Mouse (Mus musculus): ENCODE data around the gene C2cd4c. TPM values are rescaled to one million over a fixed set of nuclear protein-coding genes. Genes with fewer than 3 reads are reported as not detected.

C2cd4c gene
- polyA plus RNA-seq, 1 experiment = 11.3 TPM

GRCm38 (mm10) chr10:79580356-79580755 lies 33.5 kb downstream of the C2cd4c start:
- no peak for DNase-seq (ENCODE audit: extremely low spot score in 1 of 2, low spot score in 1 of 2)

- no peak for DNase-seq (ENCODE audit: extremely low spot score in 1 of 2, low spot score in 1 of 2)
These were observed 34.0 kb downstream of the C2cd4c start for GRCm38 (mm10) chr10:79579781-79580180.

DNA sequence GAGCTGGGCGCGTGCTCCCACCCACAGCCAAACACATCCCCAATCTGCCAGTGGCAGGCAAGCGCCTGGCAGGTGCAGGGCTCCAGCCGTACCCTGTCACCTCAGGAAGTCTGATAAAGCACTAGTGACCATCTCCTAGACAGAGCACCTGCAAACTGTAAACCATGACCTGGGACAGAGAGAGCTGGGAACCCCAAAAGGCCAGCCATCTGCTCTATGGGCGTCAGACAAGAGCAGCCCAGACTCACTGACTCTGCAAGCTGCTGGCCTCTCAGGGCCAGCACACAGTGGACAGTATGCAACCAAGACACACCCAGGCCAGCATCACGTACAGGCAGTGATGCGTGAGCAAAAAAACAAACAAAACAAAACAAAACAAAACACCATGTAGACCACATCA lies 34.9 kb downstream of the C2cd4c start:
- no peak for DNase-seq (ENCODE audit: extremely low spot score in 1 of 2, low spot score in 1 of 2)

DNA sequence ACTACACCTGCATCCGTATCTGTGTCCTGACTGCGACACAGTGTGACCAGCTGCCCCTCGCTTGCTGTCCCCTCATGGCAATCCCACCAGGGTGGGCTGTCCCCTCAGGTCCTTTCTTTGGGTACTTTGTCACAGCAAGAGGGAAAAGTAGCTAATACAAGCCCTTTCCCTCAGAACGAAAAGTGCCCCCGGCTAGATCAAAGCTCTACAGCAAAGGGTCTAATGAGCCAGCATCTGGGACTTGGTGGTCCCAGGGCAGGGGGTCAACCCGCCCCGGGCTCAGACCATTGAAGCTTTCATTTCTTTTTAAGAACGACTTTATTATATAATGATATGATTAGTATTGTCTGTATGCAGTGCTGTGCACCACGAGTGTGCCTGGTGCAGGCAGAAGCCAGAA lies 35.5 kb downstream of the C2cd4c start:
- DNase-seq (ENCODE audit: extremely low spot score in 1 of 2, low spot score in 1 of 2) = no peak

DNA sequence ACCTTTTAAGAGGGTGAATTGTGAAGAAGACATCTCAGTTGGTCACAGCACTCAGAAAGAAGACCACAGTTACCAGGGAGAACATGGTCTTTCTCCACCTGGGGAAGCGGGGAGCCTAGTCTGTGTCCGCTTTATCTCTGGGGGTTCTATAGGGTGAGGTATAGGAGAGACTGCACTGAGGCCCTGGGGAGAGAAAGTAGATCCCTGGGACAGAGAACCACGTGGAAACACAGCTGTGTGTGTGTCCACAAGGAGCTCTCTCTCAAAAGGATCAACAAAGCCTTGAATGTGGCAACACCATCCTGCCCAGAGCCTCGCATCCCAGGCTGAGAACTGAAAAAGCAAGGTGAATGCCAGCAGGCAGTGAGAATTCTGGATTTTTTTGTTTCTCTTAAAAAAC lies 36.4 kb downstream of the C2cd4c start:
- DNase-seq (ENCODE audit: extremely low spot score in 1 of 2, low spot score in 1 of 2) = no peak

GRCm38 (mm10) chr10:79575754-79576153 lies 38.1 kb downstream of the C2cd4c start:
- DNase-seq (ENCODE audit: extremely low spot score in 1 of 2, low spot score in 1 of 2) = no peak

DNA sequence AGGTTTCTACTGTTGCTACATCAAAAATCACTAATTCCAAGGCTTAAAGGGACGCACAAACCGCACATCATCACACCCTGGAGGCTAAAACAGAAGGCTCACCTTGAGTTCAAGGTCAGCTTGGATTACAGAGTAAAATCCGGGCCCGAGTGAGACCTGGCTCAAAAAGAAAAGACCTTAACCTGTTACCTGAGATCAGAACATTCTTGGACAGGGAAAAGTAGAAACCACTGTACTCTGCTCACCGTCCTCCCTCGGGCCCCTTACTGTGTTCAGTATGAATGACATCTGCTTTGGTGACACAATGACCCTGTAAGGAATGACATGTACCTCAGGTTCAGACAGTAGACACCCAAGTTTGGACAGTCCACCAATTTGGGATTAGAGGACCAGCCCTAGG lies 39.0 kb downstream of the C2cd4c start:
- no peak for DNase-seq (ENCODE audit: extremely low spot score in 1 of 2, low spot score in 1 of 2)

DNA sequence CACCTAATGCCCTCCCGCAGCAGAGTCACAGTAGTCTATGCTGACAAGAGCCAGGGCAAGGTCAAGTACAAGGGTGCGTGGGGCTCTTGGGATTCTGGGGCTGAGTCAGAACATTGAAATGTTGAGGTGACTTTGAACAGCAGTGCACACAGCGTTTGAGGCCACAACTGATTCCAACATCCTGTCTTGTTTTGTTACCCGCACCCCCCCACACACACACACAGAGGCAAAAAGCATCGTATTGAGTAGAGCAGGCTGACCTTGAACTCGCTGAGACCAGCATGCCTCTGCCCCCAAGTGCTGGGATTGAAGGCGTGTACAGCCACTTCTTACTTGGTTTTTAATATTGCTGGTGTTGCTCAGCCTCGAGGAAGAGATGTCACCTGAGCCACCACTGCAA lies 39.5 kb downstream of the C2cd4c start:
- DNase-seq (ENCODE audit: extremely low spot score in 1 of 2, low spot score in 1 of 2) = no peak

DNA sequence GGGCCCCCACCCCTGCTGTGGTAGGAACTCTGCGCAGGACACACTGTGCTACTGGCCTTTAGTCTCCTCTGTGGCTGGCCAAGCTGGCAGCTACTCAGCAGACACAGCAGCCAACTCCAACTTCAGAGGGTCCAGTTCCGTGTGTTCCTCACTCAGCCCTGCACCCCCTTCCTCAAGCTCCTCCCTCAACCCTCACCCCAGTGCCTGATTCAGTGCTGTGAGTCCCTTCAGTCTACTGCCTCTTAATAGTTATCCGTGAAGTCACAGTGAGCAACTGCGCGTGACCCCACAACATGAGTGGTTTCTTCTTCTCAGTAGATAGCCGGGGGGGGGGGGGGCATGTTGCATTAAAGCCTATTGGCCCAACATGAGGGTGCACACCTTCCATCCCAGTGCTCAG lies 40.2 kb downstream of the C2cd4c start:
- no peak for DNase-seq (ENCODE audit: extremely low spot score in 1 of 2, low spot score in 1 of 2)

GRCm38 (mm10) chr10:79571314-79571713 lies 42.5 kb downstream of the C2cd4c start:
- no peak for DNase-seq (ENCODE audit: extremely low spot score in 1 of 2, low spot score in 1 of 2)

GRCm38 (mm10) chr10:79569921-79570320 lies 43.9 kb downstream of the C2cd4c start:
- DNase-seq (ENCODE audit: extremely low spot score in 1 of 2, low spot score in 1 of 2) = no peak

DNA sequence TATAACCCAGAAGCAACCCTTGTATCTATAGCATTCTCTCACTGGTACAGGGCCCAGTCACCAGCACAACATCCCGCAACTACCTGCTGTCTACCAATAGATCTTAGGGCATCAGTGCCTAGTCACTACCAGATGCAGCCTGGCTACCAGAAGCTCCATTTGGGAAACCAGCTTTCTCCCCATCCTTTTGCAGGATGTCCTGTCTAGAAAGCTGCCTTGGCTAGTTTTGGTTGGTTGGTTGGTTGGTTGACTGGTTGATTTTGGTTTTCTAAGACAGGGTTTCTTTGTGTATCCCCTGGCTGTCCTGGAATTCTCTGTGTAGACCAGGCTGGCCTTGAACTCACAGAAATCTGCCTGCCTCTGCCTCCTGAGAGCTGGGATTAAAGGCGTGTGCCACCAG lies 54.1 kb downstream of the C2cd4c start:
- DNase-seq (ENCODE audit: extremely low spot score in 1 of 2, low spot score in 1 of 2) = no peak

- DNase-seq (ENCODE audit: extremely low spot score in 1 of 2, low spot score in 1 of 2) = no peak
These were observed 56.3 kb downstream of the C2cd4c start for GRCm38 (mm10) chr10:79557496-79557895.

GRCm38 (mm10) chr10:79556951-79557350 lies 56.9 kb downstream of the C2cd4c start:
- DNase-seq (ENCODE audit: extremely low spot score in 1 of 2, low spot score in 1 of 2) = no peak

Other genes with a start within 250 kb of the C2cd4c start
- not detected in 2 replicates for gene Vmn2r83, start 145.3 kb downstream of the C2cd4c start, polyA plus RNA-seq (2012; rRNA removed)
- gene Plpp2, start 80.2 kb downstream of the C2cd4c start, polyA plus RNA-seq (2012; rRNA removed) = 2.6 and 3.5 TPM in 2 replicates
- 84.8 and 89.0 TPM in 2 replicates for gene Mier2, start 58.8 kb downstream of the C2cd4c start, polyA plus RNA-seq (2012; rRNA removed)
- 1.1 and 2.0 TPM in 2 replicates for gene Theg, start 26.7 kb downstream of the C2cd4c start, polyA plus RNA-seq (2012; rRNA removed)
- 54.1 and 63.1 TPM in 2 replicates for gene Shc2, start 23.9 kb upstream of the C2cd4c start, polyA plus RNA-seq (2012; rRNA removed)
- gene Odf3l2, start 31.7 kb upstream of the C2cd4c start, polyA plus RNA-seq (2012; rRNA removed) = 0.22 and 0.25 TPM in 2 replicates
- not detected in 2 replicates for gene Madcam1, start 50.5 kb upstream of the C2cd4c start, polyA plus RNA-seq (2012; rRNA removed)
- 89.4 and 92.3 TPM in 2 replicates for gene Tpgs1, start 55.3 kb upstream of the C2cd4c start, polyA plus RNA-seq (2012; rRNA removed)
- gene Cdc34, start 68.2 kb upstream of the C2cd4c start, polyA plus RNA-seq (2012; rRNA removed) = 96.3 and 111 TPM in 2 replicates
- 1.8 and 2.1 TPM in 2 replicates for gene Gzmm, start 75.0 kb upstream of the C2cd4c start, polyA plus RNA-seq (2012; rRNA removed)
- 1,126 and 1,227 TPM in 2 replicates for gene Bsg, start 90.5 kb upstream of the C2cd4c start, polyA plus RNA-seq (2012; rRNA removed)
- 119 and 124 TPM in 2 replicates for gene Hcn2, start 102.6 kb upstream of the C2cd4c start, polyA plus RNA-seq (2012; rRNA removed)
- gene Polrmt, start 132.6 kb upstream of the C2cd4c start, polyA plus RNA-seq (2012; rRNA removed) = 60.7 and 62.2 TPM in 2 replicates
- 6.2 and 6.9 TPM in 2 replicates for gene Fgf22, start 141.1 kb upstream of the C2cd4c start, polyA plus RNA-seq (2012; rRNA removed)
- 140 and 166 TPM in 2 replicates for gene Rnf126, start 152.9 kb upstream of the C2cd4c start, polyA plus RNA-seq (2012; rRNA removed)
- gene Fstl3, start 163.2 kb upstream of the C2cd4c start, polyA plus RNA-seq (2012; rRNA removed) = 5.6 and 7.0 TPM in 2 replicates
- 1.00 and 1.1 TPM in 2 replicates for gene Prss57, start 176.9 kb upstream of the C2cd4c start, polyA plus RNA-seq (2012; rRNA removed)
- gene Palm, start 179.5 kb upstream of the C2cd4c start, polyA plus RNA-seq (2012; rRNA removed) = 325 and 370 TPM in 2 replicates
- gene Misp, start 207.0 kb upstream of the C2cd4c start, polyA plus RNA-seq (2012; rRNA removed) = 0.40 and 0.71 TPM in 2 replicates
- gene Ptbp1, start 240.4 kb upstream of the C2cd4c start, polyA plus RNA-seq (2012; rRNA removed) = 59.5 and 71.5 TPM in 2 replicates

All from frontal cortex, adult 2 months (tissue).